Mouse (Mus musculus): Measurements from ENCODE around the gene Rapgef2. TPM values are rescaled to one million over a fixed set of nuclear protein-coding genes. Genes with fewer than 3 reads are reported as not detected.

Gene Rapgef2
- polyA plus RNA-seq, 1 experiment from 2014 or later, result 4.4 TPM

GRCm38 (mm10) chr3:79168168-79168827 lies 118.0 kb downstream of the Rapgef2 start:
- Histone ChIP-seq H3K4me1 (replicated peaks) (no peaks in the 10 kb centered on the region), H3K9me3 (no peaks in the 10 kb centered on the region), H3K36me3 (no peaks in the 10 kb centered on the region), H3K4me2 (replicated peaks) (no peak overlapping the region), H3K27me3 (replicated peaks) (no peaks in the 10 kb centered on the region), H3K9ac (no peak overlapping the region), H3K4me3 (replicated peaks) (no peak overlapping the region), H3K27ac (no peak overlapping the region)
- WGBS, result 51% methylated on average over 2 of the region's 2 CpGs
- no peak for ATAC-seq

- Histone ChIP-seq H3K4me2 (replicated peaks) (no peak overlapping the region), H3K27ac (no peak overlapping the region), H3K9ac (no peak overlapping the region), H3K4me1 (replicated peaks) (peaks cover 3% of the 10 kb centered on the region; the same call in 1 of the 2 replicates), H3K27me3 (replicated peaks) (no peaks in the 10 kb centered on the region), H3K9me3 (no peaks in the 10 kb centered on the region), H3K36me3 (no peaks in the 10 kb centered on the region), H3K4me3 (replicated peaks) (no peak overlapping the region)
- ATAC-seq, result no peak
- 86% methylated on average over 2 of the region's 2 CpGs for WGBS
These were observed 118.7 kb downstream of the Rapgef2 start for GRCm38 (mm10) chr3:79167586-79167985.

- Histone ChIP-seq H3K9me3 (no peaks in the 10 kb centered on the region), H3K27ac (peak overlapping the region; percentile 13), H3K4me3 (replicated peaks) (no peak overlapping the region), H3K36me3 (no peaks in the 10 kb centered on the region), H3K4me2 (replicated peaks) (peak overlapping the region; percentile 10), H3K27me3 (replicated peaks) (no peaks in the 10 kb centered on the region), H3K4me1 (replicated peaks) (peaks cover 16% of the 10 kb centered on the region), H3K9ac (no peak overlapping the region)
- ATAC-seq, result peak; percentile 72
- WGBS, result 31% methylated on average over 6 of the region's 6 CpGs
These were observed 124.4 kb downstream of the Rapgef2 start for GRCm38 (mm10) chr3:79161834-79162401.

- H3K4me1 ChIP-seq (replicated peaks), result peaks cover 16% of the 10 kb centered on the region
- H3K27ac ChIP-seq, result peak overlapping the region; percentile 29
- H3K9ac ChIP-seq, result no peak overlapping the region
- H3K4me3 ChIP-seq (replicated peaks), result no peak overlapping the region
- H3K27me3 ChIP-seq (replicated peaks), result no peaks in the 10 kb centered on the region
- no peaks in the 10 kb centered on the region for H3K9me3 ChIP-seq
- H3K4me2 ChIP-seq (replicated peaks), result peak overlapping the region; percentile 10
- 32% methylated on average over 6 of the region's 6 CpGs for WGBS
- ATAC-seq, result peak; percentile 83
- H3K36me3 ChIP-seq, result no peaks in the 10 kb centered on the region
These were observed 125.1 kb downstream of the Rapgef2 start for GRCm38 (mm10) chr3:79161093-79161723.

- peaks cover 16% of the 10 kb centered on the region for H3K4me1 ChIP-seq (replicated peaks)
- H3K9me3 ChIP-seq, result no peaks in the 10 kb centered on the region
- H3K36me3 ChIP-seq, result no peaks in the 10 kb centered on the region
- H3K9ac ChIP-seq, result no peak overlapping the region
- no peak overlapping the region for H3K4me2 ChIP-seq (replicated peaks)
- H3K4me3 ChIP-seq (replicated peaks), result no peak overlapping the region
- no peak overlapping the region for H3K27ac ChIP-seq
- ATAC-seq, result no peak
- no peaks in the 10 kb centered on the region for H3K27me3 ChIP-seq (replicated peaks)
These were observed 128.1 kb downstream of the Rapgef2 start for GRCm38 (mm10) chr3:79158254-79158653.

GRCm38 (mm10) chr3:79153039-79153487 lies 133.3 kb downstream of the Rapgef2 start:
- H3K4me3 ChIP-seq (replicated peaks), result no peak overlapping the region
- no peak overlapping the region for H3K27ac ChIP-seq
- H3K27me3 ChIP-seq (replicated peaks), result no peaks in the 10 kb centered on the region
- no peaks in the 10 kb centered on the region for H3K36me3 ChIP-seq
- H3K4me1 ChIP-seq (replicated peaks), result no peaks in the 10 kb centered on the region
- WGBS, result 56% methylated on average over 5 of the region's 5 CpGs
- no peaks in the 10 kb centered on the region for H3K9me3 ChIP-seq
- H3K4me2 ChIP-seq (replicated peaks), result no peak overlapping the region
- ATAC-seq, result peak; percentile 80
- H3K9ac ChIP-seq, result no peak overlapping the region

GRCm38 (mm10) chr3:79145407-79146055 lies 140.8 kb downstream of the Rapgef2 start:
- no peaks in the 10 kb centered on the region for H3K27me3 ChIP-seq (replicated peaks)
- 0 out of 2 replicates have a peak overlapping the region, but pooled peaks have one; percentile 3 for H3K4me3 ChIP-seq (replicated peaks)
- 27% methylated on average over 10 of the region's 10 CpGs for WGBS
- H3K9ac ChIP-seq, result no peak overlapping the region
- no peaks in the 10 kb centered on the region for H3K9me3 ChIP-seq
- H3K27ac ChIP-seq, result peak overlapping the region; percentile 36
- H3K4me2 ChIP-seq (replicated peaks), result peak overlapping the region; percentile 38; the same call in 1 of the 2 replicates
- H3K36me3 ChIP-seq, result no peaks in the 10 kb centered on the region
- peak; percentile 67 for ATAC-seq
- peaks cover 13% of the 10 kb centered on the region; the same call in 1 of the 2 replicates for H3K4me1 ChIP-seq (replicated peaks)

- Histone ChIP-seq H3K4me2 (replicated peaks) (peak overlapping the region; percentile 38), H3K4me3 (replicated peaks) (0 out of 2 replicates have a peak overlapping the region, but pooled peaks have one; percentile 3), H3K27ac (peak overlapping the region; percentile 36), H3K9me3 (no peaks in the 10 kb centered on the region), H3K4me1 (replicated peaks) (peaks cover 13% of the 10 kb centered on the region; the same call in 1 of the 2 replicates), H3K36me3 (no peaks in the 10 kb centered on the region), H3K9ac (no peak overlapping the region), H3K27me3 (replicated peaks) (no peaks in the 10 kb centered on the region)
- ATAC-seq, result 0 out of 2 replicates have a peak, but pooled peaks have one; percentile 22
- WGBS, result 30% methylated on average over 13 of the region's 13 CpGs
These were observed 141.5 kb downstream of the Rapgef2 start for GRCm38 (mm10) chr3:79144672-79145406.

GRCm38 (mm10) chr3:79144085-79144484 lies 142.2 kb downstream of the Rapgef2 start:
- 72% methylated on average over 6 of the region's 6 CpGs for WGBS

GRCm38 (mm10) chr3:79139245-79139644 lies 147.1 kb downstream of the Rapgef2 start:
- Histone ChIP-seq H3K9ac (no peak overlapping the region), H3K27me3 (replicated peaks) (no peaks in the 10 kb centered on the region), H3K9me3 (no peaks in the 10 kb centered on the region), H3K27ac (no peak overlapping the region), H3K4me3 (replicated peaks) (no peak overlapping the region), H3K4me2 (replicated peaks) (no peak overlapping the region), H3K4me1 (replicated peaks) (no peaks in the 10 kb centered on the region), H3K36me3 (no peaks in the 10 kb centered on the region)
- 32% methylated on average over 3 of the region's 3 CpGs for WGBS
- peak; percentile 58 for ATAC-seq

More at GRCm38 (mm10) chr3:79144085-79144484, 142.2 kb downstream of the Rapgef2 start:
- no peak overlapping the region for H3K9ac ChIP-seq
- no peak for ATAC-seq
- no peaks in the 10 kb centered on the region for H3K27me3 ChIP-seq (replicated peaks)
- no peaks in the 10 kb centered on the region for H3K9me3 ChIP-seq
- no peak overlapping the region for H3K4me3 ChIP-seq (replicated peaks)
- H3K36me3 ChIP-seq, result no peaks in the 10 kb centered on the region
- peaks cover 13% of the 10 kb centered on the region; the same call in 1 of the 2 replicates for H3K4me1 ChIP-seq (replicated peaks)
- H3K27ac ChIP-seq, result no peak overlapping the region
- H3K4me2 ChIP-seq (replicated peaks), result no peak overlapping the region

GRCm38 (mm10) chr3:79138601-79139000 lies 147.7 kb downstream of the Rapgef2 start:
- no peak overlapping the region for H3K27ac ChIP-seq
- no peaks in the 10 kb centered on the region for H3K9me3 ChIP-seq
- H3K4me3 ChIP-seq (replicated peaks), result no peak overlapping the region
- no peak for ATAC-seq
- H3K4me1 ChIP-seq (replicated peaks), result no peaks in the 10 kb centered on the region
- H3K9ac ChIP-seq, result no peak overlapping the region
- H3K4me2 ChIP-seq (replicated peaks), result no peak overlapping the region
- no peaks in the 10 kb centered on the region for H3K36me3 ChIP-seq
- H3K27me3 ChIP-seq (replicated peaks), result no peaks in the 10 kb centered on the region

All from intestine, embryonic 15.5 days (tissue).